Mouse (Mus musculus) mammary gland, adult 2 months (tissue): Measurements from ENCODE around the gene Hcst. TPM values are rescaled to one million over a fixed set of nuclear protein-coding genes. Genes with fewer than 3 reads are reported as not detected.

ENCODE experiments used
- polyA plus RNA-seq: library from polyadenylated mRNA; depleted of rRNA; stranded (reverse); fragments of >200 nt; gene quantifications from 2 replicates; pipeline ENCODE4 v1.2.3, GENCODE M21; 2012; ENCODE audit warnings: low replicate concordance; rRNA removed

Hcst gene
- 133 and 195 TPM in 2 replicates for polyA plus RNA-seq

GRCm38 (mm10) chr7:30419561-30420499 lies at the start of gene Hcst:
Gene Hcst (minus strand): TSS chr7:30419854.

GRCm38 (mm10) chr7:30457629-30458330 lies 38.1 kb upstream of the Hcst start, which contains the start of the genes Kirrel2 and Nphs1:
Gene Kirrel2 (minus strand): TSS chr7:30457690.
Gene Nphs1 (plus strand): TSS chr7:30458315.

GRCm38 (mm10) chr7:30444971-30445751 lies 25.5 kb upstream of the Hcst start, which contains the start of gene Aplp1:
Gene Aplp1 (minus strand): TSS chr7:30445535.

GRCm38 (mm10) chr7:30421175-30421889 lies 1.7 kb upstream of the Hcst start, which contains the start of gene Nfkbid:
Gene Nfkbid (plus strand): TSS chr7:30421732.

GRCm38 (mm10) chr7:30413596-30413995 lies 6.1 kb downstream of the Hcst start, which contains the start of gene Tyrobp:
Gene Tyrobp (plus strand): TSS chr7:30413760.

Other genes starting within 250 kb of the Hcst start
- gene Cox7a1, start 235.7 kb downstream of the Hcst start, polyA plus RNA-seq = 13.9 and 170 TPM in 2 replicates
- 1,198 and 1,715 TPM in 2 replicates for gene Capns1, start 221.0 kb downstream of the Hcst start, polyA plus RNA-seq
- gene Polr2i, start 187.9 kb downstream of the Hcst start, polyA plus RNA-seq = 97.3 and 98.9 TPM in 2 replicates
- gene Tbcb, start 187.6 kb downstream of the Hcst start, polyA plus RNA-seq = 33.0 and 33.5 TPM in 2 replicates
- gene Ovol3, start 184.1 kb downstream of the Hcst start, polyA plus RNA-seq = not detected in 2 replicates
- 0.72 and 1.5 TPM in 2 replicates for gene Thap8, start 139.8 kb downstream of the Hcst start, polyA plus RNA-seq
- gene Wdr62, start 139.4 kb downstream of the Hcst start, polyA plus RNA-seq = 34.0 and 37.0 TPM in 2 replicates
- 21.3 and 27.3 TPM in 2 replicates for gene Clip3, start 128.1 kb downstream of the Hcst start, polyA plus RNA-seq
- 159 and 218 TPM in 2 replicates for gene Alkbh6, start 111.1 kb downstream of the Hcst start, polyA plus RNA-seq
- 58.8 and 76.8 TPM in 2 replicates for gene Syne4, start 105.0 kb downstream of the Hcst start, polyA plus RNA-seq
- gene E130208F15Rik, start 98.1 kb downstream of the Hcst start, polyA plus RNA-seq = 0.52 and 2.0 TPM in 2 replicates
- gene Sdhaf1, start 96.0 kb downstream of the Hcst start, polyA plus RNA-seq = 18.7 and 40.8 TPM in 2 replicates
- 6.3 and 9.1 TPM in 2 replicates for gene Lrfn3, start 57.1 kb downstream of the Hcst start, polyA plus RNA-seq
- gene Tyrobp, start 6.1 kb downstream of the Hcst start, polyA plus RNA-seq = 324 and 410 TPM in 2 replicates
- 16.2 and 37.4 TPM in 2 replicates for gene Nfkbid, start 1.9 kb upstream of the Hcst start, polyA plus RNA-seq
- gene Aplp1, start 25.7 kb upstream of the Hcst start, polyA plus RNA-seq = 3.7 and 7.4 TPM in 2 replicates
- 0.63 TPM in 1 of 2 replicates, not detected in the other for gene Kirrel2, start 37.8 kb upstream of the Hcst start, polyA plus RNA-seq
- gene Nphs1, start 38.5 kb upstream of the Hcst start, polyA plus RNA-seq = 0.27 and 0.61 TPM in 2 replicates
- 1.4 TPM in 1 of 2 replicates, not detected in the other for gene Prodh2, start 73.8 kb upstream of the Hcst start, polyA plus RNA-seq
- gene Arhgap33, start 115.2 kb upstream of the Hcst start, polyA plus RNA-seq = 10.7 and 22.5 TPM in 2 replicates
- 49.5 and 798 TPM in 2 replicates for gene Hspb6, start 132.3 kb upstream of the Hcst start, polyA plus RNA-seq
- 8.0 and 10.5 TPM in 2 replicates for gene Proser3, start 132.4 kb upstream of the Hcst start, polyA plus RNA-seq
- gene Lin37, start 140.0 kb upstream of the Hcst start, polyA plus RNA-seq = 36.9 and 40.0 TPM in 2 replicates
- 58.9 and 66.3 TPM in 2 replicates for gene U2af1l4, start 143.4 kb upstream of the Hcst start, polyA plus RNA-seq
- gene Gm49396, start 143.5 kb upstream of the Hcst start, polyA plus RNA-seq = 2.1 and 2.5 TPM in 2 replicates
- 97.0 and 187 TPM in 2 replicates for gene Psenen, start 143.8 kb upstream of the Hcst start, polyA plus RNA-seq
- 9.9 and 16.6 TPM in 2 replicates for gene Igflr1, start 145.6 kb upstream of the Hcst start, polyA plus RNA-seq
- 63.8 and 73.1 TPM in 2 replicates for gene Kmt2b, start 168.9 kb upstream of the Hcst start, polyA plus RNA-seq
- gene Zbtb32, start 179.1 kb upstream of the Hcst start, polyA plus RNA-seq = 4.8 and 7.8 TPM in 2 replicates
- 1.4 and 2.3 TPM in 2 replicates for gene Upk1a, start 193.0 kb upstream of the Hcst start, polyA plus RNA-seq
- 332 and 742 TPM in 2 replicates for gene Cox6b1, start 206.3 kb upstream of the Hcst start, polyA plus RNA-seq
- gene Etv2, start 216.0 kb upstream of the Hcst start, polyA plus RNA-seq = not detected in 2 replicates
- 53.5 and 112 TPM in 2 replicates for gene Rbm42, start 230.5 kb upstream of the Hcst start, polyA plus RNA-seq
- gene Haus5, start 245.1 kb upstream of the Hcst start, polyA plus RNA-seq = 11.4 and 12.7 TPM in 2 replicates